Mouse (Mus musculus) cerebellum, adult 11-12 months (tissue): ENCODE data around the gene Vmn1r176.
"Not testable (repeated sequence)": the region's sequence is repeated elsewhere in the genome, so short reads cannot be mapped to it uniquely, and the experiment has no call there.

Experiments
- DNase-seq: peaks from one replicate; pipeline ENCODE4 v3.0.0; 2022

Vmn1r176 gene

DNA sequence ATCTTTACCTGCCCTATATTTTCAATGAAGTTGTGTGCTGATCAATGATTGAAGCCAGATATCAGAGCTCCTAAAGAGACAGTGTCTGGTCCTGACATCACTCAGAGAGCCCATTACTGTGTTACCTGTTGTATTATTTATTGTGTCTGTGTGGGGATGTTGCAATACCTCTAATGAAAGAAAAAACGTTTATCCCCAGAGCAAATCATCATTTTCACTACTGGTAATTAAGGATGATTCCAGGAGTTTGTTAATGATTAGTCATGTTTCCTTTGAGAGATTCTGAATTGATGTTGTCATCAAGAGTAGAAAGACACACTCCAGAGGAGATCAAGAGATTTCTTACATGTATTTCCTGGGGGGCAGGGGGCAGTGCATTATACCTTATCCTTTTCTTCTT lies at the start of gene Vmn1r176:
Gene Vmn1r176 (minus strand): TSS at position 101 of the 400 bp plus-strand sequence.
- DNase-seq, result not testable (repeated sequence)

DNA sequence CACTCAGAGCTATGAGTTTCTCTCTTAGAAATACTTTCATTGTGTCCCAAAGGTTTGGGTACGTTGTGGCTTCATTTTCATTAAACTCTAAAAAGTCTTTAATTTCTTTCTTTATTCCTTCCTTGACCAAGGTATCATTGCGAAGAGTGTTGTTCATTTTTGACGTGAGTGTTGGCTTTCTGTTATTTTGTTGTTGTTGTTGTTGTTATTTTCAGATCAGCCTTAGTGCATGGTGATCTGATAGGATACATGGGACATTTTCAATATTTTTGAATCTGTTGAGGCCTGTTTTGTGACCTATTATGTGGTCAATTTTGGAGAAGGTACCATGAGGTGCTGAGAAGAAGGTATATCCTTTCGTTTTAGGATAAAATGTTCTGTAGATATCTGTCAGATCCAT lies 39.7 kb upstream of the Vmn1r176 start:
- not testable (repeated sequence) for DNase-seq

DNA sequence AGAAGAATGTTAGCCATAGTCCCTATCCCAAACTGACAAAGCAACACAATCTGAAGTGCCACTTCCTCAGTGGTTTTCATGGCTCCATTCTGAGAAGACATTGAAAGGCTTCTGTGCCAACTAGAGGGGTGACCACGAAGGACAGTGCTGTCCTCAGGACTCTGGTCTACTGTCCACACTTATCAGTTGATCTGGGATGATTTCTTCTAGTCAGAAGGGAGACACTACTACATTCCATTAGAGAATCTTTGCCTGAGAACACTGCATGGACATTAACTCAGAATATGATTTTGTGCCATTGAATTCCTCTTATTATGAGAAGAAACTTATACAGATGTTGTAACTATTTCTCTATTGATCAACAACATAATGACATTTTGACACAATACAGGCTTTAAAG lies 29.2 kb upstream of the Vmn1r176 start, which contains the start of gene Vmn1r177:
Gene Vmn1r177 (minus strand): TSS at position 101 of the 400 bp plus-strand sequence.
- DNase-seq, result not testable (repeated sequence)

DNA sequence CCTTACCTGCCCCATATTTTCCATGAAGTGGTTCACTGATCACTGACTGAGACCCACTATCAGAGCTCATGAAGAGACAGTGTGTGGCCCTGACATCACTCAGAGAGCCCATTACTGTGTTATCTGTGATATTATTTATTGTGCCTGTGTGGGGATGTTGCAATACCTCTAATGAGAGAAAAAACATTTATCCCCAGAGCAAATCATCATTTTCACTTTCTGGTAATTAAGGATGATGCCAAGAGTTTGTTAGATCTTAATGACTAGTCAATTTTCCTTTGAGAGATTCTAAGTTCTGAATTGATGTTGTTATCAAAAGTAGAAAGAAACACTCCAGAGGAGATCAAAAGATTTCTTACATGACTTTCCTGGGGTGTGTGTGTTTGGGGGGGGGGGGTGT lies 26.6 kb downstream of the Vmn1r176 start, which contains the start of gene Vmn1r175:
Gene Vmn1r175 (minus strand): TSS at position 101 of the 400 bp plus-strand sequence.
- not testable (repeated sequence) for DNase-seq

DNA sequence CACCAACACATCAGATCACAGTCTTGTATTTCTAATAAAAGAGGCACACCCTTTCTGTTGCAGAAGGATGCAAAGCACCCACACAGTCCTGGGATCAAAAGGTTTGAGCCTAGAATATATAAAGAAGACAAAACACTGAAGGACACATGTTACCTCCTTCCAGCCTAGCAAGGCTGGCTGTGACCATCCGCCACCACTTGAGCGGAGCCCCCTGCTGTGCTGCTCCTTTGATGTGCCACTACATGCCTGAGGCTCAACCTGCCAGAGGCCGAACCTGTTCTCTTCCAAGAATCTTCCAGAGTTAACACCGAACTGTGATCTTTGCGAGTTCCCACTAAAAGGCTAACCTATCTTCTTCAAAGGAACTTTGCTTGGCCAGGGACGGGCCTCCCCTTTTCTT lies 52.6 kb downstream of the Vmn1r176 start:
- no peak for DNase-seq
